Mouse (Mus musculus): ENCODE results near the gene Oard1. TPM values are rescaled to one million over a fixed set of nuclear protein-coding genes. Genes with fewer than 3 reads are reported as not detected.
A peak's percentile ranks its signal among the peaks of the same experiment; 100 is the strongest.

The Oard1 gene
- 72.4 and 74.9 TPM in 2 replicates for polyA plus RNA-seq (2015; fragmentation: Nextera tagmentation; extraction: Ambion mirVana)

- under 1% methylated on average over 84 of the region's 84 CpGs for WGBS
- peak within 1 kb of the TSS; percentile 77 for H3K4me2 ChIP-seq
- H3K4me3 ChIP-seq (replicated peaks), result peak within 1 kb of the TSS; percentile 72
- H3K9me3 ChIP-seq (replicated peaks), result no peaks in the 10 kb centered on the region
- peak; percentile 97 for ATAC-seq (replicated peaks; ENCODE audit: low FRiP score)
- peak within 1 kb of the TSS; percentile 86 for H3K9ac ChIP-seq
- H3K4me1 ChIP-seq, result peaks cover 28% of the 10 kb centered on the region
- peak within 1 kb of the TSS; percentile 100 for H3K27ac ChIP-seq
- H3K36me3 ChIP-seq, result peaks cover 17% of the 10 kb centered on the region
- H3K27me3 ChIP-seq, result no peaks in the 10 kb centered on the region
Measured at GRCm38 (mm10) chr17:48409380-48410298, at the start of gene Oard1, which contains the start of gene Nfya. Gene Oard1 (plus strand): TSS chr17:48410014. Gene Nfya (minus strand): TSS chr17:48409906.

GRCm38 (mm10) chr17:48360462-48360861, 49.4 kb upstream of the Oard1 start:
- no peaks in the 10 kb centered on the region for H3K27me3 ChIP-seq
- H3K9ac ChIP-seq, result no peak overlapping the region
- no peaks in the 10 kb centered on the region for H3K4me1 ChIP-seq
- H3K27ac ChIP-seq, result no peak overlapping the region
- no peak overlapping the region for H3K4me3 ChIP-seq (replicated peaks)
- no peak overlapping the region for H3K4me2 ChIP-seq
- H3K36me3 ChIP-seq, result no peaks in the 10 kb centered on the region
- H3K9me3 ChIP-seq (replicated peaks), result no peaks in the 10 kb centered on the region
- no peak for ATAC-seq (replicated peaks; ENCODE audit: low FRiP score)
- 85% methylated on average over 4 of the region's 4 CpGs for WGBS

GRCm38 (mm10) chr17:48362346-48362745, 47.5 kb upstream of the Oard1 start:
- Histone ChIP-seq H3K9ac (no peak overlapping the region), H3K4me3 (replicated peaks) (no peak overlapping the region), H3K4me1 (no peaks in the 10 kb centered on the region), H3K4me2 (no peak overlapping the region), H3K9me3 (replicated peaks) (no peaks in the 10 kb centered on the region), H3K27me3 (no peaks in the 10 kb centered on the region), H3K36me3 (no peaks in the 10 kb centered on the region), H3K27ac (no peak overlapping the region)
- no peak for ATAC-seq (replicated peaks; ENCODE audit: low FRiP score)
- WGBS, result 73% methylated on average over 3 of the region's 3 CpGs

GRCm38 (mm10) chr17:48362966-48363365, 46.8 kb upstream of the Oard1 start:
- Histone ChIP-seq H3K27ac (no peak overlapping the region), H3K4me3 (replicated peaks) (no peak overlapping the region), H3K4me2 (no peak overlapping the region), H3K9me3 (replicated peaks) (no peaks in the 10 kb centered on the region), H3K27me3 (no peaks in the 10 kb centered on the region), H3K9ac (no peak overlapping the region), H3K4me1 (no peaks in the 10 kb centered on the region), H3K36me3 (no peaks in the 10 kb centered on the region)
- 77% methylated on average over 8 of the region's 8 CpGs for WGBS
- no peak for ATAC-seq (replicated peaks; ENCODE audit: low FRiP score)

- WGBS, result 76% methylated on average over 6 of the region's 6 CpGs
- ATAC-seq (replicated peaks; ENCODE audit: low FRiP score), result no peak
Measured at GRCm38 (mm10) chr17:48363421-48363965, 46.3 kb upstream of the Oard1 start.

GRCm38 (mm10) chr17:48365511-48366155, 44.2 kb upstream of the Oard1 start:
- no peaks in the 10 kb centered on the region for H3K36me3 ChIP-seq
- ATAC-seq (replicated peaks; ENCODE audit: low FRiP score), result no peak
- no peaks in the 10 kb centered on the region for H3K27me3 ChIP-seq
- no peak overlapping the region for H3K9ac ChIP-seq
- 83% methylated on average over 9 of the region's 9 CpGs for WGBS
- no peaks in the 10 kb centered on the region for H3K4me1 ChIP-seq
- H3K4me2 ChIP-seq, result no peak overlapping the region
- no peak overlapping the region for H3K4me3 ChIP-seq (replicated peaks)
- H3K9me3 ChIP-seq (replicated peaks), result no peaks in the 10 kb centered on the region
- no peak overlapping the region for H3K27ac ChIP-seq

More at GRCm38 (mm10) chr17:48363421-48363965, 46.3 kb upstream of the Oard1 start:
- Histone ChIP-seq H3K4me2 (no peak overlapping the region), H3K27ac (no peak overlapping the region), H3K9ac (no peak overlapping the region), H3K36me3 (no peaks in the 10 kb centered on the region), H3K9me3 (replicated peaks) (no peaks in the 10 kb centered on the region), H3K4me3 (replicated peaks) (no peak overlapping the region), H3K4me1 (no peaks in the 10 kb centered on the region), H3K27me3 (no peaks in the 10 kb centered on the region)

- Histone ChIP-seq H3K4me3 (replicated peaks) (no peak overlapping the region), H3K9me3 (replicated peaks) (no peaks in the 10 kb centered on the region), H3K36me3 (no peaks in the 10 kb centered on the region), H3K27ac (no peak overlapping the region), H3K4me1 (no peaks in the 10 kb centered on the region), H3K4me2 (no peak overlapping the region), H3K9ac (no peak overlapping the region), H3K27me3 (no peaks in the 10 kb centered on the region)
- no peak for ATAC-seq (replicated peaks; ENCODE audit: low FRiP score)
- 80% methylated on average over 5 of the region's 5 CpGs for WGBS
Measured at GRCm38 (mm10) chr17:48366806-48367205, 43.0 kb upstream of the Oard1 start.

- Histone ChIP-seq H3K27me3 (no peaks in the 10 kb centered on the region), H3K4me2 (no peak overlapping the region), H3K4me1 (no peaks in the 10 kb centered on the region), H3K36me3 (no peaks in the 10 kb centered on the region), H3K9me3 (replicated peaks) (no peaks in the 10 kb centered on the region), H3K4me3 (replicated peaks) (no peak overlapping the region), H3K9ac (no peak overlapping the region), H3K27ac (no peak overlapping the region)
- ATAC-seq (replicated peaks; ENCODE audit: low FRiP score), result no peak
Measured at GRCm38 (mm10) chr17:48371621-48372020, 38.2 kb upstream of the Oard1 start.

- no peaks in the 10 kb centered on the region for H3K9me3 ChIP-seq (replicated peaks)
- no peak overlapping the region for H3K4me2 ChIP-seq
- WGBS, result 73% methylated on average over 8 of the region's 8 CpGs
- H3K27me3 ChIP-seq, result no peaks in the 10 kb centered on the region
- H3K4me3 ChIP-seq (replicated peaks), result no peak overlapping the region
- no peaks in the 10 kb centered on the region for H3K4me1 ChIP-seq
- no peak overlapping the region for H3K9ac ChIP-seq
- no peak for ATAC-seq (replicated peaks; ENCODE audit: low FRiP score)
- H3K36me3 ChIP-seq, result no peaks in the 10 kb centered on the region
- no peak overlapping the region for H3K27ac ChIP-seq
Measured at GRCm38 (mm10) chr17:48372987-48373386, 36.8 kb upstream of the Oard1 start.

GRCm38 (mm10) chr17:48376102-48376501, 33.7 kb upstream of the Oard1 start:
- 80% methylated on average over 1 of the region's 1 CpGs for WGBS
- H3K9me3 ChIP-seq (replicated peaks), result no peaks in the 10 kb centered on the region
- H3K4me1 ChIP-seq, result no peaks in the 10 kb centered on the region
- ATAC-seq (replicated peaks; ENCODE audit: low FRiP score), result no peak
- H3K4me2 ChIP-seq, result no peak overlapping the region
- no peaks in the 10 kb centered on the region for H3K27me3 ChIP-seq
- no peaks in the 10 kb centered on the region for H3K36me3 ChIP-seq
- no peak overlapping the region for H3K27ac ChIP-seq
- H3K4me3 ChIP-seq (replicated peaks), result no peak overlapping the region
- no peak overlapping the region for H3K9ac ChIP-seq

- Histone ChIP-seq H3K4me1 (no peaks in the 10 kb centered on the region), H3K27ac (no peak overlapping the region), H3K27me3 (no peaks in the 10 kb centered on the region), H3K9me3 (replicated peaks) (no peaks in the 10 kb centered on the region), H3K9ac (no peak overlapping the region), H3K36me3 (no peaks in the 10 kb centered on the region), H3K4me3 (replicated peaks) (no peak overlapping the region), H3K4me2 (no peak overlapping the region)
- no peak for ATAC-seq (replicated peaks; ENCODE audit: low FRiP score)
Measured at GRCm38 (mm10) chr17:48379050-48379449, 30.8 kb upstream of the Oard1 start.

GRCm38 (mm10) chr17:48385786-48386461, 23.9 kb upstream of the Oard1 start:
- Histone ChIP-seq H3K9me3 (replicated peaks) (no peaks in the 10 kb centered on the region), H3K4me3 (replicated peaks) (no peak overlapping the region), H3K4me2 (no peak overlapping the region), H3K27ac (no peak overlapping the region), H3K9ac (no peak overlapping the region), H3K36me3 (peaks cover 54% of the 10 kb centered on the region), H3K4me1 (no peaks in the 10 kb centered on the region), H3K27me3 (no peaks in the 10 kb centered on the region)
- ATAC-seq (replicated peaks; ENCODE audit: low FRiP score), result no peak
- 79% methylated on average over 2 of the region's 2 CpGs for WGBS
